In the genomic region with DNA sequence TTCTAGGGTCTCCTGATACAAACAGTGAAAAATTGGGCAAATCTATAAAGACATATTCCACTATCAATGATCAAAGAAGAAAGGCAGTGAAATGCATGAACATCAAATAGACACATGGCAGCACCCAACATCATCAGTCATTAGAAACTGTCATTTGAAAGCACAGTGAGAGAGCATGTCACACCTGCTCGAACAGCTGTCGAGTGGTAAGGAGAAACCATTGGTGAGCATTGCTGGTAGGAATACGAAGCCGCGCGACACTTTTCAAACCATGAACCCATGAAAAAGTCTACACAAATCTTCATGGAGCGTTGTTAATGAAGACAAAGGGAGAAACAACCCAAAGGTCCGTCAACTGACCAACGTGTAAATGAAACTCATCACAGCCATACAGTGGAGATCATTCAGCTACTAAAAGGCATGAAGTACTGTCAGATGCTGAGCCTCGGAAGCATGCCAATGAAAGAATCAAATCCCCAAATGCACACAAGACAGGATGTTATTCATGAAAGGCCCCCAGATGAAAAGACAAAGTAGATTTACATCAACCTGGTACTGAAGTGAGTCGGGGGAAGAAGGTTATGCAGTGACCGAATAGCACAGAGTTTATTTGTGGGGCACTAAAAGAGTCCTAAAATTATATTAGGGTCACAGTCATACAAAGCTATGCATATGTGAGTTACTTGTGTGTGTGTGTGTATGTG, we compare ENCODE assay signal across 20 mouse cellular contexts.
"Had no signal": no experiment of that assay in that cellular context is flagged by ENCODE, and none has a peak within 500 bp of the region (broad histone marks: within the 10 kb centered on the region; RNA-seq: fewer than 3 reads in every experiment).

No protein-coding gene starts in this region.

- H3K4me3 ChIP-seq: limb, embryonic 10.5 days; limb, embryonic 13.5 days; liver, embryonic 12.5 days; liver, embryonic 15.5 days; lung, embryonic 15.5 days; neural tube, embryonic 13.5 days had no signal

- DNase-seq: kidney, adult 11 months; kidney, adult 9 months; kidney, postnatal 14 days; kidney, postnatal 4 days; liver; lung, adult 18-20 months; lung, postnatal 10 days; lung, postnatal 4 days; midbrain, embryonic 14.5 days; retina, postnatal 1 day; right cerebral cortex, postnatal 25 days; thymus, adult 18-20 months; thymus, postnatal 4 days had no signal

- H3K27me3 ChIP-seq: limb, embryonic 13.5 days; liver, embryonic 12.5 days; liver, embryonic 15.5 days; lung, embryonic 15.5 days; neural tube, embryonic 13.5 days had no signal

- H3K4me1 ChIP-seq: limb, embryonic 10.5 days; limb, embryonic 13.5 days; liver, embryonic 12.5 days; liver, embryonic 15.5 days; lung, embryonic 15.5 days; neural tube, embryonic 13.5 days had no signal

- H3K27ac ChIP-seq: limb, embryonic 10.5 days; limb, embryonic 13.5 days; liver, embryonic 12.5 days; liver, embryonic 15.5 days; lung, embryonic 15.5 days; neural tube, embryonic 13.5 days had no signal

- H3K4me2 ChIP-seq: limb, embryonic 13.5 days; liver, embryonic 12.5 days; liver, embryonic 15.5 days; lung, embryonic 15.5 days; midbrain, embryonic 11.5 days; neural tube, embryonic 13.5 days had no signal

- H3K36me3 ChIP-seq: limb, embryonic 10.5 days; limb, embryonic 13.5 days; liver, embryonic 12.5 days; liver, embryonic 15.5 days; lung, embryonic 15.5 days; neural tube, embryonic 13.5 days had no signal
